Mouse (Mus musculus): ENCODE results near the gene Lhx1. TPM values are rescaled to one million over a fixed set of nuclear protein-coding genes. Genes with fewer than 3 reads are reported as not detected.

The Lhx1 gene
- total and polyA plus RNA-seq, 2 experiments = not detected

DNA sequence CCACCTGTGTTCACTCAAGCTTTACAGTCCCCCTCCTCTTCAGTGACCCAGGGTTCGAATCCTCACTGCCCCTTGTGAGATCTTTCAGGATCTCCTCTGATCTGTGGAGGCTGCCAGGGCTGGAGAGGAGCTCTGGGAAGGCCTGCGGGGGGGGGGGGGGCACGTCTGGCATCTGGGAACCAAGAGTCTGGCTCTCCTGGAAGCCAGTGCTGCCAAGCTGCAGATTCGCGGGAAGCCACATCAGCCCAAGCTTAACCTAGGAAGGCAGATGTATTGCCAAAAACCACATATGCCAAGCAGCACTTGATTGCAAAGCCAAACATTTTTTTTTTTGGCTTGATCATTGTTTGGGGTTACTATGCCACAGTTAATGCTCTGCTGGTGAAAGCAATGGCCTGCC lies 36.2 kb upstream of the Lhx1 start:
- no peak overlapping the region for H3K27ac ChIP-seq (replicated peaks; ENCODE audit: insufficient read depth, low read depth, low read length)
- TF ChIP-seq CTCF (IDR thresholded peaks at IDR 0.05; ENCODE audit: low read depth, low read length) = no peak
- no peak overlapping the region for H3K4me3 ChIP-seq (ENCODE audit: insufficient read depth, low read depth, low read length)
- 53% methylated on average over 5 of the region's 5 CpGs for WGBS
- no peaks in the 10 kb centered on the region for H3K4me1 ChIP-seq (ENCODE audit: control insufficient read depth, insufficient read depth, low read length)
- no peaks in the 10 kb centered on the region for H3K27me3 ChIP-seq (ENCODE audit: control insufficient read depth, insufficient read depth, low read length)
- peak; percentile 6 for DNase-seq (ENCODE audit: extremely low read depth, low read depth, low spot score)
- H3K79me2 ChIP-seq (ENCODE audit: control insufficient read depth, insufficient read depth, low read length) = no peaks in the 10 kb centered on the region
- H3K9ac ChIP-seq (ENCODE audit: low read depth, low read length) = no peak overlapping the region
- H3K36me3 ChIP-seq (ENCODE audit: control insufficient read depth, insufficient read depth, low read length) = no peaks in the 10 kb centered on the region

GRCm38 (mm10) chr11:84553821-84554450 lies 28.6 kb upstream of the Lhx1 start:
- no peaks in the 10 kb centered on the region for H3K79me2 ChIP-seq (ENCODE audit: control insufficient read depth, insufficient read depth, low read length)
- no peaks in the 10 kb centered on the region for H3K36me3 ChIP-seq (ENCODE audit: control insufficient read depth, insufficient read depth, low read length)
- no peak overlapping the region for H3K9ac ChIP-seq (ENCODE audit: low read depth, low read length)
- no peak for TF ChIP-seq CTCF (IDR thresholded peaks at IDR 0.05; ENCODE audit: low read depth, low read length)
- no peak for TF ChIP-seq POLR2A (IDR thresholded peaks at IDR 0.05; ENCODE audit: extremely low read depth, insufficient read depth, low read length)
- 88% methylated on average over 14 of the region's 14 CpGs for WGBS
- H3K4me3 ChIP-seq (ENCODE audit: insufficient read depth, low read depth, low read length) = no peak overlapping the region
- no peak overlapping the region for H3K27ac ChIP-seq (replicated peaks; ENCODE audit: insufficient read depth, low read depth, low read length)
- H3K27me3 ChIP-seq (ENCODE audit: control insufficient read depth, insufficient read depth, low read length) = no peaks in the 10 kb centered on the region
- no peaks in the 10 kb centered on the region for H3K4me1 ChIP-seq (ENCODE audit: control insufficient read depth, insufficient read depth, low read length)
- DNase-seq (ENCODE audit: extremely low read depth, low read depth, low spot score) = no peak

GRCm38 (mm10) chr11:84551296-84551695 lies 26.0 kb upstream of the Lhx1 start:
- Histone ChIP-seq H3K4me3 (ENCODE audit: insufficient read depth, low read depth, low read length) (no peak overlapping the region), H3K27ac (replicated peaks; ENCODE audit: insufficient read depth, low read depth, low read length) (no peak overlapping the region), H3K4me1 (ENCODE audit: control insufficient read depth, insufficient read depth, low read length) (no peaks in the 10 kb centered on the region), H3K27me3 (ENCODE audit: control insufficient read depth, insufficient read depth, low read length) (no peaks in the 10 kb centered on the region), H3K36me3 (ENCODE audit: control insufficient read depth, insufficient read depth, low read length) (no peaks in the 10 kb centered on the region), H3K79me2 (ENCODE audit: control insufficient read depth, insufficient read depth, low read length) (no peaks in the 10 kb centered on the region), H3K9ac (ENCODE audit: low read depth, low read length) (no peak overlapping the region)
- DNase-seq (ENCODE audit: extremely low read depth, low read depth, low spot score) = no peak
- TF ChIP-seq POLR2A (IDR thresholded peaks at IDR 0.05; ENCODE audit: extremely low read depth, insufficient read depth, low read length) = no peak
- no peak for TF ChIP-seq CTCF (IDR thresholded peaks at IDR 0.05; ENCODE audit: low read depth, low read length)
- WGBS = 47% methylated on average over 4 of the region's 4 CpGs

DNA sequence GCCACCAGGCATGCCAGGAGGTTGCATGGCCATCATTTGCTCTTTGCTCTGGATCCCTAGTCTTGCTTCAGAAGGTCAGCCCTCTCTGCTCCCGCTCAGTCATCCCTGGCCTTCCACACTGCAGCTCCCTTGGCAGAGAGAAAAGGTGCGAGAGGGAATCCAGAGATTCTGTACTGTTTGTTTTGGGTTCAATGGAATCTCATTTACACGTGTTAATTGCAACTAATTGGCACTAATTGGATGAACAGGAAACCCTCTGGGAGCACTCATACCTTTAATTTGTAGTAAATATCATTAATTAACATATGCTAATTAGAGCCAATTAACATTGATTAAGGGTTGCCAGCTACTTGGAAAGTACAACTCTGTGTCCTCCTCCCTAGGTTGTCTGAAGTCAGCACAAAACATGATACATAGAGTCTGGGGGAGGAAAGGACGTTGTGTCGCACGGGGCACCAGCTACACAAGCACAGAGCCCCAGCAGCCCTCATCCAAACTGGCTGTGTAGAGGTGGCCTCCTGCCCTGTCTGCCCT lies 24.0 kb upstream of the Lhx1 start:
- no peaks in the 10 kb centered on the region for H3K79me2 ChIP-seq (ENCODE audit: control insufficient read depth, insufficient read depth, low read length)
- no peak overlapping the region for H3K27ac ChIP-seq (replicated peaks; ENCODE audit: insufficient read depth, low read depth, low read length)
- H3K36me3 ChIP-seq (ENCODE audit: control insufficient read depth, insufficient read depth, low read length) = no peaks in the 10 kb centered on the region
- WGBS = 65% methylated on average over 6 of the region's 6 CpGs
- no peaks in the 10 kb centered on the region for H3K27me3 ChIP-seq (ENCODE audit: control insufficient read depth, insufficient read depth, low read length)
- no peaks in the 10 kb centered on the region for H3K4me1 ChIP-seq (ENCODE audit: control insufficient read depth, insufficient read depth, low read length)
- H3K4me3 ChIP-seq (ENCODE audit: insufficient read depth, low read depth, low read length) = no peak overlapping the region
- TF ChIP-seq CTCF (IDR thresholded peaks at IDR 0.05; ENCODE audit: low read depth, low read length) (no peak), POLR2A (IDR thresholded peaks at IDR 0.05; ENCODE audit: extremely low read depth, insufficient read depth, low read length) (no peak)
- DNase-seq (ENCODE audit: extremely low read depth, low read depth, low spot score) = no peak
- no peak overlapping the region for H3K9ac ChIP-seq (ENCODE audit: low read depth, low read length)

DNA sequence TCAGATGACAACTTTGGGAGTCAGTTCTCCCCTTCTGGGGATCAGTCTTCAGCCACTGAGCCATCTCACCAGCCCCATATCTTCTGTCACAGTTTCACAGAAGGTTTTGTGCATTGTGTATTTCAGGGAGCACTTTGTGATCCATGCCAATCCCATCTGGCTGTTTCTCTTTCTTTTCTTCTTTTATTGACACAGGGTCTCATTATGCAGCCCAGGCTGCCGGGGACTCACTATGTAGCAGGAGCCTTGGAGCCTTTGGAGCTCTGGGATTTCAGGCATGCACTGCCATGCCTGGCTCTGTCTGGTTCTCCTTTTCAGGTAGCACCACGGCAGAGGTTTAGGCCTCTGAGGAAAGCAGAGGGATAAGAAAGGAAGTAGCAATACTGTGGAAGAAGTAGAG lies 23.0 kb upstream of the Lhx1 start:
- DNase-seq (ENCODE audit: extremely low read depth, low read depth, low spot score) = no peak
- H3K27ac ChIP-seq (replicated peaks; ENCODE audit: insufficient read depth, low read depth, low read length) = no peak overlapping the region
- no peaks in the 10 kb centered on the region for H3K79me2 ChIP-seq (ENCODE audit: control insufficient read depth, insufficient read depth, low read length)
- TF ChIP-seq CTCF (IDR thresholded peaks at IDR 0.05; ENCODE audit: low read depth, low read length) (no peak), POLR2A (IDR thresholded peaks at IDR 0.05; ENCODE audit: extremely low read depth, insufficient read depth, low read length) (no peak)
- H3K9ac ChIP-seq (ENCODE audit: low read depth, low read length) = no peak overlapping the region
- H3K36me3 ChIP-seq (ENCODE audit: control insufficient read depth, insufficient read depth, low read length) = no peaks in the 10 kb centered on the region
- no peaks in the 10 kb centered on the region for H3K4me1 ChIP-seq (ENCODE audit: control insufficient read depth, insufficient read depth, low read length)
- no peaks in the 10 kb centered on the region for H3K27me3 ChIP-seq (ENCODE audit: control insufficient read depth, insufficient read depth, low read length)
- 50% methylated on average over 2 of the region's 2 CpGs for WGBS
- no peak overlapping the region for H3K4me3 ChIP-seq (ENCODE audit: insufficient read depth, low read depth, low read length)

DNA sequence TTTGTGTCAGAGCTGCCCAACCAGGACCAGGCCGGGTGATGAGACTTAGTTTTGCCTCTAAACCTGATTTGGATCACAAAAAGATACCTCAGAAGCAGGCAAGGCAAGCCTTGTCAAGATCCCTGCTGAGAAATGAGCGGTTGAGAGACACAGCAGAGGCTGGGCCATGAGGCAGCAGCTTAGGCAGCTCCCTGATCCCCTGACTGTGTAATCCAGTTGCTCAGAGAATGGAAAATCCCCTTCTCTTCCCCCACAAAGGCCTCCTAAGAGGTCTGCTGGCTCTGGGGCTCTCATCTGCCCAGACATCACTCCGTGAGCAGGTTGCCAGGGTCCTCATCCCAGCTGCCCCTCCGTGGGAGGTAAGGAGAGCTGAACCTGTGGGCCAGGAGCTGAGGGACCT lies 14.6 kb upstream of the Lhx1 start:
- H3K4me3 ChIP-seq (ENCODE audit: insufficient read depth, low read depth, low read length) = no peak overlapping the region
- no peaks in the 10 kb centered on the region for H3K4me1 ChIP-seq (ENCODE audit: control insufficient read depth, insufficient read depth, low read length)
- H3K9ac ChIP-seq (ENCODE audit: low read depth, low read length) = no peak overlapping the region
- no peaks in the 10 kb centered on the region; the same call in 1 of the 2 replicates for H3K27me3 ChIP-seq (ENCODE audit: control insufficient read depth, insufficient read depth, low read length)
- DNase-seq (ENCODE audit: extremely low read depth, low read depth, low spot score) = no peak
- no peaks in the 10 kb centered on the region for H3K36me3 ChIP-seq (ENCODE audit: control insufficient read depth, insufficient read depth, low read length)
- 41% methylated on average over 4 of the region's 4 CpGs for WGBS
- H3K79me2 ChIP-seq (ENCODE audit: control insufficient read depth, insufficient read depth, low read length) = no peaks in the 10 kb centered on the region
- TF ChIP-seq POLR2A (IDR thresholded peaks at IDR 0.05; ENCODE audit: extremely low read depth, insufficient read depth, low read length) = no peak
- no peak for TF ChIP-seq CTCF (IDR thresholded peaks at IDR 0.05; ENCODE audit: low read depth, low read length)
- H3K27ac ChIP-seq (replicated peaks; ENCODE audit: insufficient read depth, low read depth, low read length) = no peak overlapping the region

Data from liver, adult 2 months (tissue).